Mouse (Mus musculus) kidney, adult 8-10 months (tissue): ENCODE results near the gene Tppp3.
A peak's percentile ranks its signal among the peaks of the same experiment; 100 is the strongest.

Source experiments
- DNase-seq, 2 experiments: peaks; one replicate each; pipeline ENCODE4 v3.0.0; 2022

Gene Tppp3

DNA sequence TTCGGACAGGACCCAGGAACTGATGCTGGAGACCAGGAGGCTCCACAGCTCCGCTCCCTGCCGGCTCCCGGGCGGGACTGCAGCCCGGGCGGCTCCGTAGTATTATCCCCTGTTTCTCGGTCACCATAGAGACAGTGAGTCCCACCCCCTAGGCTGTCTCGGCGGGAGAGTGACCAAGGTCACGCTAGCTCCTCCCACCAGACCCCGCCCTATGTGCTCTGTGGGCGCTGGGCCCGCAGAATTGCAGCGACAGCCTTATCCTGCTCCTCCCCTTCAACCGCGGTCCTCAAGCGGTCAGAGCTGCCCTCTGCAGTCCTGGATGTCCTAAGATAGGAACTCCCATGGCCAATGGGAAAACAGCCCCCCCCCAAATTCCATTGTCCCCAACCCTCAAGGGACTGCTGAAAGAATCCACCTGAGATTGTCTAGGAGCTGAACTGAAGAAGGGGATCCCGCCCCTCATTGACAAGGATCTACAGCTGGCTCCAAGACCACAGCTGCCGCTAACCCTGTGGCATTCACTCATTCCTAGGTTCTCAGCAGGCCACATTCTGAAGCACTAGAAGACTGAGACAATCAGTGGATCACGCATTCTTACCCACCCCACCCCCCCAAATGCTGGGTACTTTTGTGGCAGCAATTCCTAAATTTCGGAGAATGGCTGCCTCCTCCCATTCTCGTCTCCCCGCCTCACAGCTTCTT lies at the start of gene Tppp3:
Gene Tppp3 (minus strand): TSS at position 213 of the 702 bp plus-strand sequence.
- peak; percentile 94 for DNase-seq

DNA sequence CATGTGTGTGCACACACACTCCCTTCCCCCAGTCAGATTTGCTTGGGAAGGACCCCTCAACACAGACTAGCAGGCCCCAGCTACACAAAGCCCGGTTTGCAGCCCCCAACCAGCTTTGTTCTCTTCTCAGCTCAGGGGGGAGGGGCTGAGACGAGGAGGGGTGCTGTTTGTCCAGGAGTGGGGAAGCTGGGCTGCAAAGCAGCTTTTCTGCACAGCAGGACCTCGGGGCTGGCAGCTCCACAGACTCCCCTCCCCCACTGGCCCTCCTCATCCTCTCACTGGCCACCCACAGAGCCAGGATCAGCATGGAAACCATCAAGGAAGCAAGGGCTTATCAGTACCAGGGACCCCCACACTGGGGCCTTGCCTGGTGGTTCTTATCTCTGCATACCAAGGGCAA lies 49.7 kb upstream of the Tppp3 start:
- DNase-seq: no peak

DNA sequence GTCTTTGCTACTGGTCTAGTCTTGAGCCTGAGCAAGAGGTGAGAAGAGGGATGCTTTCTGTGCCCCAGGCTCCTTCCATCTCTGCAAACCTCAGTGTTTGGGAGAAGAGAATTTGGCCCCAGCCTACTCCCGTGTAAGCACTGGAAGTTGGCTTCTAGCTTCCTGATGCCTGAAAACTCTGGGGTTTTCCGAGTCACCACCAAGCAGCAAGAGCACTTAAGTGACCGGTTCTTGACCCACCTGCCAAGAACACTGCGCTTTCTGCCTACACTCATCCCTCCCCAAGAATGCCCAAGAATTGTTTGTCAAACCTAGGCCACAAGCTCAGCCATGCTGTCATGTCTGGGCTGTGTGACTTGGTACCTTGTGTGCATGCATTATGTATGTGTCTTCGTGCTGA lies 49.2 kb upstream of the Tppp3 start:
- no peak for DNase-seq

DNA sequence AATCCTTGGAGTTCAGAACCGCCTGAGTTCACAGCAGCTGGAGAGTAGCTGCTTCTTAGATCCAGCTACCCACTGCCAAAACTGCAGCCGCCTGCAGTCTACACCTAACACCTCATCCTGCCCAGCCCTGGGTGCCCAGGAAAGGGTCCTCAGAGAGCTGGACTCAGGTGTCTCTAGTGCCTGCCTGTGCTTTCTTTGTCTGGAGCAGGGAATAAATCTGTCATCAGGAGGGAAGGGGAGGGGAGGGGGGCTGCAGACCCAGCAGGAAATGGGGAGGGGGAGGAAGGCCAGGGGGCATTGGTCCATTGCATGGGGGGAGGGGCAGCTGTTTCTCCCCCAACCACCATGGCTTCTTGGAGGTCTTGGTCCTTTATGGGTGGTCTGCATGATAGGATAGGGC lies 48.3 kb upstream of the Tppp3 start:
- DNase-seq: no peak

DNA sequence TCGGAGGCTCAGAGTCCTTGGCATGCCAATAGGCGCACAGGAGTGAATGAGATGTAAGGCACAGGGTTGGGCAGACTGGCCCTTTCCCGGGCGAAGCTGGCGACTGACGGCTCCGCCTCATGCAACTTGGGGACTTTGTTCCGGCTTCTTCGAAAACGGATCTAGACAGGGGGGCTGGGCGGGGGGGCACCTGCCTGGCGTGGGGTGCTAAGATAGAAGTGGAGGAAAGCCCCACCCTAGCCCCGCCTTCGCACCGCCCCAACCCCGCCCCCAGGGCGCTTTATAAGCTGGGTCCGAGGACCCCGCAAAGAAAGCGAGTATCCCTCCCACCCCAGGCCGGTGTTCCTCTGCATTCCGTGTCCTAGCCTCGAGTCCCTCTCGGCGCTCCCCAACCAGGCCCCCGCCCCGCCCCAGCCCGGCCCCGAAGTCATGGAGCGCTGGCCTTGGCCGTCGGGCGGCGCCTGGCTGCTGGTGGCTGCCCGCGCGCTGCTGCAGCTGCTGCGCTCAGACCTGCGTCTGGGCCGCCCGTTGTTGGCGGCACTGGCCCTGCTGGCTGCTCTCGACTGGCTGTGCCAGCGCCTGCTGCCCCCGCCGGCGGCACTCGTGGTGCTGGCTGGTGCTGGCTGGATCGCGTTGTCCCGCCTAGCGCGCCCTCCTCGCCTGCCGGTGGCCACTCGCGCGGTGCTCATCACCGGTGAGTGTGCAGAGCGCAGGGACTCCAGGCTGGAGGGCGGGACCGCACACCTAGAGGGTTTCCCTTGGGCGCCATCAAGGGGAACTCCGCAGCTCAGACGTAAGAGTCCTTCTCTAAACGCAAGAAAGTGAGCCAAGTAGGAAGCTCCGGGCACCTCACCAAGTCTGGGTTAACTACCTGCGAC lies 47.3 kb upstream of the Tppp3 start, which contains the start of gene Hsd11b2:
Gene Hsd11b2 (plus strand): TSS at position 320 of the 878 bp plus-strand sequence.
- peak; percentile 41 to 46 for DNase-seq

DNA sequence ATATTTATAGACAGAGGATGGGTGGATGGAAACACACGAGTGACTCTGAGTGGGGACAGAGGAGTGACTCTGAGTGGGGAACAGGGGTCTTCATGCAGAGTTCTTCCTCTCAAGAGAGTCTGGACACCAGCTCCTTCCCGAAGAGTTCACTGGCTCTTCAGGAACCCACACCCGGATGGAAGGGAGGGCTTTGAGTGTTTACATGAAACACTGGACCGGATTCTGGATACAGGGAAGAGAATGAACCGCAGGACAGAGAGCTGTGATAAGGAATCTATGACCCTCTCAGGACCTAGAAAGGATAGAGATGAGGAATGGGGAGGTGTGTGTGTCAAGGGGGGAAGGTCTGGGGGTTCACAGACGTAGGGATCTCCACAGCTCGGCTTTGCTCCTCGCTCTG lies 46.0 kb upstream of the Tppp3 start:
- no peak for DNase-seq

DNA sequence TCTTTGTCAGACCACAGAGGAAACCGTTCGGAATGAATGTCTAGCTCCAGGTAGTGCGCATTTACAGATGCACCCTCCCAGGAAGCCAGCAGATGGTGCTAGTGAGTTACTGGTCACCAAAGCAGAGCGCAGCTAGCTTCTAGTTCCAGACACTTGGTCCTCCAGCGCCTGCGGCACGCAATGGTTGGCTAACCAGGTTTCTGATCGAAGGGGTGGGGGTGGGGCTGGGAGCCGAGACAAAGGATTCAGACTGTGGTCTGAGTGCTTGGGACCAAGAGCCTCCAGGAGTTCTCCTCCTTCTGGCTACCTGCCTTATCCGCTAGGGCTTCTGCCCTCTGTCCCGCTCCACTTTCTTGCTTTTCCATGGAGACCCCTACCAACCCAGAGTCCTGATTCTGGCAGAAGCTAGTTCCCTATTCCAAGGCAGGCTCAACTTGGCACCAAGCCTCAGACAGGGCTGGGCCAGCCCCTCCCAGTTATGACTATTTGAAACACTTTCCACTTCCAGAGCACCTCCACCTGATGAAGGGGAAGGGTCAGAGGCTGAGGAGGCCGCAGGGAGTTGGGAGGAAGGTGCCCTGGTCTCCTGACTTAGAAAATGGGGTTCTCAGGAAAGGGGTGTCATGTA lies 44.8 kb upstream of the Tppp3 start:
- peak; percentile 71 to 81 for DNase-seq

DNA sequence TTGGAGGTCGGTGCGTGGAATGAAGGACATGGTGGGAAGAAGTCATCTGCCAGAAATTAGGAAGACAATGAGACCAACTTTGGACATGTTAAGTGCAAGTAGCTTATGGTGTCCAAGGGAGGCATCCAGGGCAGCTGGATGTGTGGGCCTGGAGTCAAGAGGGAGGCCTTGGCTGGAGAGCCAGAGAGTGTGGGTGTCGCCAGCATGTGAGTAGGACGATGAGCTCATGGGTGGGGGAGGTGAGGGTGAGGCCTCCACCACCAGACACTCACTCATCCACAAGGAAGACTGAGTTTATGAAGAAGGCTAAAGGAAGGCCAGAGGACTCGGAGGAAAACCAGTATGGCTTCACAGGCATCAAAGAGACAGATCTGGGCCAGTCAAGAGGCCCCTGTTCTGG lies 43.3 kb upstream of the Tppp3 start:
- DNase-seq: no peak

DNA sequence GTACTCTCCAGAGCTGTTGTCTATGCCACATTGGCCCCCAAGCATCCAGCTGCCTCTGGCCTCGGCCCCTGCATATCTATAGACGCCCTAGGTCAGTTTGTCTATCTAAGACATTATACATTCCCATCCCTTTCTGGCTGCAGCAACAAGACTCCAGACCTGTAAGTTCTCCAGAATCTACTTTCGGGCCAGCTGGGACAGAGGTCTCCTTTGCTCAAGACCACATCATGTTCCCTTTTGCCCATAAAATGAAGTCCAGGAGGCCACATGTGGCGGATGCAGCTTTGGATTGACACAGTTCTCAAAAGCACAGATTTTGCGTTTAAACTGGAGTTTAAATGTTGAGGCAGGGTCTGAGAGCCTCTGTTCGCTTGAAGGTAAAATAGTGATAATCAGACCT lies 42.9 kb upstream of the Tppp3 start:
- no peak for DNase-seq

DNA sequence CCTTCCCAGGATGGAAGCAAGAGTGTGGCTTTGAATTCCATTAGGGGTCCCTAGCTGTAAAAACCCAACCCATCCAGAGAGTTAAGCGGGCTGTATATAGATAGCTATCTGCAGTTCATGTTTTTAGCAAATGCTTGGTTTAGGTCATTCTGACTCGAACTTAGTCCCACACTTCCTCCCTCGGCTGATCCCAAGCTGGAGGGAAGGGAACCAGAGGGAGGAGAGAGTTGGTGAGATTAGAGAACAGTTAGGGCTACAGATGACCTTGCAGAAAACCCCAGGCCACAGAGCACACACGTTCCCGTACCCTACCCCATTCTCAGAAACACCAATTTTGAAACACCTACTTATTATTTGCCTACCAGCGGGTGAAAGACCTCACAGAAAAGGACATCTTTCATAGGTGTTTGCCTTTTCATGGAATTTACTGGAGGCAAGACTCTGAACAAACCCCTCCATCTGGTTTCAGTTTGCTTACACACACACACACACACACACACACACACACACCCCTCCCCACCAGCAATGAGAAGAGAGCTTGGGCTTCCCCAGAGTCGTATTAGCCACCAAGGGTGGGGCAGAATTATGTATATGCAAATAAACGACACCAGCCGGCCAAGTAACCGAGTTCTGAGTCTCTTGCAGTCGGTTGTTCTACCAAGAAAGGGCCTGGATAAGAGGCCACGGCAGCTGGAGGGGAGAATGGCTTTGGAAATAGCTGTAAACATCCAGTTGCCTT lies 38.8 kb upstream of the Tppp3 start:
- no peak for DNase-seq

DNA sequence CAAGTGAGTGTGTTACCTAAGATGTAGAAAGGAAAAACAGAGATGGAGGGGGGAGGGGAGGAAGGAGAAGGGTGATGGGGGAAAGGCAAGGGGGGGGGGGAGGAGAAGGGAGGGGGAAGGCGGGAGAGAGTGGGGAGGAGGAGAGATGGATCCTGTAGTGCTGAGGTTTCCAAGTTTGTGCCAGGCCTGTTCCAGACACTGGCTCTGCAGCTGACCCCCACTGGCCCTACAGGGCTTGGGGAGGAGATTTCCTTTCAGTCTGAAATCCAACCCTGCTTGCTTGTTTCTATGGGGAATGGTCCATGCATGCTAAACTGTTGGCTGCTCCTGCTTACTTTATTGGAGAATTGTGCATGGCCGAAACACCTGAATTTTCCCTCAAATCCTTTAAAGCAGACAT lies 37.4 kb upstream of the Tppp3 start:
- DNase-seq: no peak

DNA sequence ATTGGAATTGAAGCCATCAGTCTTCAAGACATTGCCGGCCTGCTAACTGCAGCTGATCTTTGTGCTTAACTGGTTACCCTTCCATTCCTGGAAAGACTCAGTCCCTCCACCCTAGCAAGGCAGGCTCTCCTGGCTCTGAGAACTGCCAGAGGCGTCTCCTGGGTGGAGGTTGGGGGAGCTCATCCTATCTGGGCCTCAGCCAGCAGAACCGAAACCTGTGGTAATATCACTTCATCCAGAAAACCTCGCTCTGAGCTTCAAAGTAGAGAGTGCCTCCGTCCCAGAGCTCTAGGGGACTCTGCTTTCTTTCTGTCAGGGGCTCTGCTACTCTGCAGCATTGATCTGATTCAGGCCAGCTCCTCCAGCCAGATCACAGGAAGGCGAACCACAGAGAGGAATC lies 35.7 kb upstream of the Tppp3 start:
- DNase-seq: no peak

DNA sequence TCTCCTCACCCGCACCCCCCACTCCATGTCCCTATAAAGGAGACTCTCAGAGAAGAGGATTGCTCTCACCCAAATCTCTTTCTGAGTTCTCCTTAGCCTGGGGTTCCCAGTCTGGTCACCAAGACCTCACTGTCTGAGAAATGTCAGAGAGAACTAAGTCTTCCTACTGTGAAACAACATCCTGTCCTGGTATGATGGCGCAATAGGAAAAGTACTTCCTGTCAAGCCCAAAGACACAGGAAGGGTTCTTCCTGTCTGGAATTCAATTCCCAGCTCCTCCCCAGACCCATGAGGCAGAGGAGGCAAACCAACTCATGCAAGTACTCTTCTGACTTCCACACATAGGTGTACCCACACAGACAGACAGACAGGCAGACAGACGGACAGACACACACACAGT lies 33.3 kb upstream of the Tppp3 start:
- DNase-seq: no peak

DNA sequence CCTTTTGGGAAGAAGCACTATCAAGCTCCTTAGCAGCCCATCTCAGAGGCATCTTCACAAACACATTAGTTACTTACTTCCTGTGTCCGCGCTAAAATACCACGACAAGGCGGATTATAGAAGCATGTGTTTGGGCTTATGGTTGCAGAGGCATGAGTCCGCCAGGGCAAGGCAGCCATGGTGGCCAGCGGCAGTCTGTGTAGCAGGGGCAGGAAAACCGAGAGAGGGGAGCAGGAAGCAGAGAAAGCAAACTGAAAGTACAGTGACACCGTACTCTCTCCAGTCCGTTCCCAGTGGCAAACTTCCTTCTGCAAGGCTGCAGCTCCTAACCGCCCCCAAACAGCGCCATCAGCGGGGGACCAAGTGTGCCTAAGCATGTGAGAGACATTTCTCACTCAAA lies 28.5 kb upstream of the Tppp3 start:
- no peak for DNase-seq

DNA sequence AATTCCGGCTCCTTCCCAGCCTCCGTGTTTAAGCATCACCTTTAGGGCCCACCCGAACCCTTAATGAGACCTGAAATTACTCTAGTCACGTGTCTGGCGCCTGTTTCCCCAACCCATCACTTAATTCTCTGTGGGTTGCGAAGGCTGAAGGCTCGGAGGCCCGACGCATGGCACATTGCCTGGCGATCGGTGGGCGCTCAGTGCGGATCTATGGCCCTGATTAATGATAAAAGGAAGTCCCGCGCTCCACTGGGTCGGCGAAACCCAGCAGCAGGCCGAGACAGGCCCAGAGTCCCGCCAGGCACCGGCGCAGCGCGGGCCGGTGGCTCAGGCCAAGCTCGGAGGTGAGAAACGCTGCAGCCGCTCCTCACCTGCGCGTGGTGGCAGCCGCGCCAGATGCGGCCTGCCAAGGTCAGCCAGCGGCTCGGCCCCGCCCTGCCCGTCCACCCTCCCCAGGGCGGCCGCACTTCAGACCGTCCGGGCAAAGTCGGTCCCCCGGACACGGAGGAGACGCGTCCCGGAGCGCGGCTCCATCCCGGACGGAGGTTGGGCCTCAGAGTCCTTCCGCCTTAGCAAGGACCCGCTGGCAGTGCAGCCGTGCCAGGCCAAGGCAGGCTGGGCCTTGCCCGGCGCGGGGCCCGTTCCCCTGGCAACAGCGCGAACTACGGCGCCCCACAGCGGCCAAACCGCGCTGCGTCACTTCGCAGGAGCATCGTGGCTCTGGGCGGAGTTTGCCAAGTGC lies 25.3 kb upstream of the Tppp3 start, which contains the start of gene Zdhhc1:
Gene Zdhhc1 (minus strand): TSS at position 464 of the 742 bp plus-strand sequence.
- peak; percentile 84 to 89 for DNase-seq

DNA sequence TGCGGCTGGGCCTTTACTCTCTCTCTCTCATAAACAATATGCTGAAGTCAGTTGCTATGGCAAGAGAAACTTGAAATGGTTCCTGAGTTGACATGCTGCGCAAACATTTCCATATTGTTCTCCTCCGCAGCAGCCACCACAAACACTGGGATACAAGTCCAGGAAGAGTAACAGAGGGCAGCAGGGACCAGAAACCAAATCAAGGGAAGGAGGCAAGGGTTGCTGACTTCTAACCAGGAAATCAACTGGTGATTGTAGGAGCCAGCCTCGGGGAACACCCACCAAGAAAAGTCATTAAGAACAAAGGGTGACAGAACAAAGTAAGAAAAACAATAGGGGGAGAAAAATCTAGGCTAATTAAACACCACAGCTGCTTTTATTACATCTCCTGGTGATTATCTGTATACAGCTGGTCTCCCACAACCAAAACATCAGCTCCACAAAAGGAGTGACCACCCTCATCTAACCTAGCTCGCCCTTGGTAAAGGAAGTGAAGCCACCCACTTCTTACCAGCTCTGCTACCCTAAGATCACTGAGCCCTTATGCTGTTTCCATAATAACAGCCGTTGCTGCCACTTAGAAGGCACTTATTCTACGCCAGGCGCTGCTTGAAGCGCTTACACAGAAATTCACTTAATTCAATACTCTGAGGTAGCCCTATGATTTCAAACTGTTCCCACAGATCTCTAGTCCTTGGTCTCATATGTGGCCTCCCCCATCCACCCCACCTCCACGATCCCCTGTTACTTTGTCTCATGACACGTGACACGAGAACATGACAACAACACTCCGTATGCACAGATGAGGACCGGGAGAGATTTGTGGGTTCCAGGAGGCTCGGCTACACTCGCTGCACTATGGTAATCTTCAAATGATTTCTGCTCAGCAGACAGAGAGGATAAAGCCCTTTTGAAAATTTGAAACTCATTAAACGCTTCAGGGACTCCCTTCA lies 24.3 kb upstream of the Tppp3 start:
- no peak for DNase-seq

DNA sequence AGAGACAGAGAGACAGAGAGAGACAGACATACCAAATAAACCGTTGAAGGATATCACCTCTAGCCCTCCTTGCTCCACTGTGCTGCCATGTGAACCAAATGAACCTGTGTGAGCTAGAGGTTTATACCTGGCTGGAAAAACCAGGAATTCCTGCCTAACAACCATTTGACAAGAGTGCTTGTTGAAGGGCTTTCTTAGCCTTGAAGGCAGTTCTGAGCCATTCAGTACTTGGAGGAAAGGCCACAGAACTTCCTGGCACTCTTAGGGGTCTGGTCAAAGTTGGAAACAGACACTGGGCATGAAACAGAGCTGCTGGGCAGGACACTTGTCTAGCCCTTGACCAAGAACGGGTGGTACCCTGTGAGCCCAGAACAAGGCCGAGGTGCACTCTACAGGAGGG lies 23.2 kb upstream of the Tppp3 start:
- DNase-seq: no peak

DNA sequence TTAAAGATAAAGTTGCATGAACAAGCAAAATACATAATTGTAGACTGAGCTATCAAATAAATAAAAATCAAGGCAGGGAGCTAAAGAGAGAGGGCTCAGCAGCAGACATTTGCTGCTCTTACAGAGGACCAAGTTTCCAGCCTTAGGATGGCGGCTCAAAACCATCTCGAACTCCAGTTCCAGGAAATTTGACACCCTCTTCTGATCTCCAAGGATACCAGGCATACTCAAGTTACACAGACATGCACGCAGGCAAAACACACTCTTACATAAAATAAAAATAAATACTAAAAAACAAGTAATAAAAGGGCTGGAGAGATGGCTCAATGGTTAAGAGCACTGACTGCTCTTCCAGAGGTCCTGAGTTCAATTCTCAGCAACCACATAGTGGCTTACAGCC lies 22.2 kb upstream of the Tppp3 start:
- DNase-seq: no peak

DNA sequence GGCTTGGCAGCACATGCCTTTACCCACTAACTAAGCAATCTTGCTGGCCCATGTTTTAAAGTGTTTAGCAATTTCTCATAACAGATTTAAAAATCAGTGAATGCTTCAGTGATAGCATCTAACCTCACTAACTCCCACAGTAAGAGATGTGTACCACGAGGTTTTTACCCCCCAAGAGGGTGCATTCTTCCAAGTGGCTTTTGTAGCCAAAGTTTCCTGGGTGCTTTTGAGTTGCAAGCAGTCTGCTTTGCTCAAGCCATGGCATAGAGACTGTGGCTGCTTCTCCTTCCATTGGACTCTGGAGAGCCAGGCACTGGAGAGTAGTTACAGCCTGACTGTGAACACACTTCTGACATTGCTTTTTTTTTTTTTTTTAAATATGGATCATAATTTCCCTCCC lies 18.0 kb upstream of the Tppp3 start:
- no peak for DNase-seq

DNA sequence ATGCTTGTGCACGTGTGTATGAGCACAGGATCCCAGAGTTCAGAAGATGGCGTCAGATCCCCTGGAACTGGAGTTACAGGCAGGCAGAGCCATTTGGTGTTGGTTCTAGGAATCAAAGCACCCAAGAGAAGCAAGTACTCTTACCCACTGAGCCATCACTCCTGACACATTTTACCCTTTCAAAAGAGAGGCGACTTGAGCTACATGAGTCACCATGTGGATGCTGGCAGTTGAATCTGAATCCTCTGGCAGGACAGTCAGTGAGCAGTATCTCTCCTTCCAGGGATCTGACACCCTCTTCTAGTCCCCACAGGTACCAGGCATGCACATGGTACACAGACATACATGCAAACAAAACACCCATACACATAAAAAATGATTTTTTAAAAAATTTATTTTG lies 16.8 kb upstream of the Tppp3 start:
- no peak for DNase-seq

DNA sequence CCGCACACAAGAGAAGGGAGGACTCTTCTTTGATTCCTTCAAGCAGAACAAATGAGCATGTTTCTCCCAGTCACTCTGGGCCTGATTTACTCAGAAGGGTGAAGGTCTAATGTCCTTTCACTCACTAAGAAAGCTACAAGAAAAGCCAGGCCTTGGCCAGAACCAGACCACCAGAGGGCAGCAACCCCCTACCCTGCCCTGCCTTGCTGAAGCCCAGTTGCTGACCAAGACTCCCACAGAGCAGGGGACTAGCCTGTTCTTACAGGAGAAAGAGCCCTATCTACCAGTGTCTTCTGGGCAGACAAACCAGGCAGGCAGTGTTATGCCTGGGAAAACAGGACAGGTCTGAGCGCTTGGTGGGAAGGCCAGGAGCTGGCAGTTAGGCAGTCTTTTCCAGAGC lies 13.1 kb upstream of the Tppp3 start:
- DNase-seq: peak; percentile 83 to 92
